Mouse (Mus musculus) 416B (cell line): ENCODE measurements at regions not wholly inside any gene's neighbourhood (a gene's known extent, or its start where the extent isn't known, plus 50 kb on each side); places are given as distances from the start of the nearest gene placed in this dataset.
A peak's percentile ranks its signal among the peaks of the same experiment; 100 is the strongest.

Source experiments
- DNase-seq: peaks from one replicate; pipeline ENCODE4 v3.0.0; 2011; ENCODE audit warnings: low read depth

GRCm38 (mm10) chr19:55011341-55011740 lies 115.7 kb downstream of the Gpam start:
- no peak for DNase-seq

DNA sequence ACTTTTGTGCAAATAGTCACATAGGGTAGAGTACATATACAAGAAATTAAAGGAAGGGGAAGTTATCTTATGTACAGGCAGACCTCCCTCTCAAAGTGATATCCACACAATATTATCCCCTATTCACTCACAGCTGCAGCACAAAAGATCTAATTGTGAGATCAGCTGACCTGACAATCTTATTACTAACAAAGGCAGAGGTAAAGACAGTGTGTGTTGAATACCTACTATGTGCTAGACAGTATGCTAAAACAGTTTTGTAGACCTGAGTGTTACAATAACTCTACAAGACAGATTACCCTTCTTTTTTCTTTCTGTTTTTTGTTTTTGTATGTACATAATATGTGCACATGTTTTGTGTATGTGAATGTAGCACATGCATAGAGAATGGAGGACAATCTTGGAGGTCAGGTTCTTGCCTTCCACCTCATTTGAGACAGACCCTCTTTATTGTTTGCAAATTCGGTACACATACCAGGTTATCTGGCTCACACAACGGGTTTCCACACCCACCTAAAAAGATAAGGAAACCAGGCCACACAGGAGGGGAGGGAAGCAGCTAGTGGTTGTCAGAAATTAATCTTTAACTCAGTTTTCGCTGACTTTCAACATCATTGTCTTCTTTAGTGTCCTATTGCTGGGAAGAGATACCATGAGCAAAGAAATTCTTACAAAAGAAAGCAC lies 118.4 kb downstream of the Gpam start:
- DNase-seq: no peak

DNA sequence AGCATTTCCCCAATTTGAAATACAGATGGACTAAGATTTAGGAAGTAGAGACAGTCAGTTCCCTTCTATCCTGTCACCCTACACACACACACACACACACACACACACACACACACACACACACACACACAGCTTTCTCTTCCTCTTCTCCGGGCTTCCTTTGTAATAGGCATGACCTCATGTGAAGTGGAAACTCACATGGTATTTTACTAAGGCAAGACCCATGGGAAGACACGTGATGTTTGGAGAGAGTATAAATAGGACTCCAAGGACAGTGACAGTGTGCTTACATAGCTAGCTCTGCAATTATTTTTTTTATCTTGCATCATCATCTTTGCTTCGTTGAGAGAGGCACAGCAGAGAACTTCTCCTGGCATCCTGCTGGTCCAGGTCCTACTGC lies 137.1 kb downstream of the Gpam start:
- peak; percentile 8 for DNase-seq

- no peak for DNase-seq
Measured at GRCm38 (mm10) chr19:54984541-54984940, 142.5 kb downstream of the Gpam start.

DNA sequence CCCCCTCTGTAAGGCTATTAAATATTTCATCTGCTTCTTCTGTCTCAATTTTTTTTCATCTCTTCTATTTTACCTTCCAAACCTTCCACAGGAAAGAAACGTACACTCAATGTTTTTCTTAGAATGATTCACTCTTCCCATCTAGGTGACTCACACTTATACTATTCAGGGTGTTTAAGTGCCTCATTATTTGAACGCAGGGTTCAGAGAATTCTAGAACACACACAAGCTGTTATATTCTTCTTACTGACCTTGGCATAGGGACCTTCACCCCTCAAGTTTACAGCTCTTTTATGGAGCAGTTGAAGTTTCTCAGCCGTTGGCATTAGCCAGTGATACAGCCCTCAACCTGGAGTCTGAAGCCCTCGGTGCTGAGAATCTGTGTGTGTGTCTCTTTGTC lies 144.2 kb downstream of the Gpam start:
- DNase-seq: peak; percentile 31

GRCm38 (mm10) chr19:54971440-54972211 lies 155.4 kb downstream of the Gpam start:
- DNase-seq: no peak

DNA sequence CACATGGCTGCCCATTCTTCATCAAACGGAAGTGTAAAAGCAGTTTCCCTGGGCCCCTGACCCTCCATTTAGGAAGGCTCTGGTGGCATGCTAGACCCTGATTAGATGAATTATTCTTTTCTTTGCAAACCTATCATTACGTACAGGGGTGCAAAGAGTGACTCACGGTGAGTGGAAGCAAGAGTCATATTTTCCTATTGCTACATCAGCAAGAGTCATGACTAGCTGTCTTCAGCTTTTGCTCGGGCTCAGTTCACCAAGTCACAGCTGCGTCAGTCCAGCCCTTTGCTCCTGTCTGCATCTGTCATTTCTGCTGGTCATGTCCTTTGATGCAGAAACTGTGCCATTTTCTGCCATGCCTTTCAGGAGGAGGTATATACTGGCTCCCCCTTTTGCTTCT lies 168.7 kb downstream of the Gpam start:
- peak; percentile 68 for DNase-seq

DNA sequence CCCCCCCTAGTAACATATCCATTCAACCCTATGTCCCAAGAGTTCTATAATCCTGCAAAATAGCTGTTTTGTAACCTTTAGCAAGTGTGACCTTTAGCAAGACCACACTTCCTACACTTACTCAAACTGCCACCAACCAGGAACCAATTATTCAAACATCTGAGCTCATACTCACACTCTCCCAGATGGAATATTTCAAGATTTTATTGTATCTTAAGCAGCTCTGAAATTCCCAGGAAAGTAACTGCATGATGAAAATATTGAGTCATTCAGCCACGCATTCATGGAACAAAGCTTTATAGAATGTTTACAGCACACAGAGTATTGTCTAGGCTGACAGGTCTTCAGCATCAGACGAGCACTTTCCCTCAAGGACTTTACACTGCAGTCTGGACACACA lies 171.9 kb downstream of the Gpam start:
- DNase-seq: no peak

- peak; percentile 5 for DNase-seq
Measured at GRCm38 (mm10) chr19:54952546-54952945, 174.5 kb downstream of the Gpam start.

DNA sequence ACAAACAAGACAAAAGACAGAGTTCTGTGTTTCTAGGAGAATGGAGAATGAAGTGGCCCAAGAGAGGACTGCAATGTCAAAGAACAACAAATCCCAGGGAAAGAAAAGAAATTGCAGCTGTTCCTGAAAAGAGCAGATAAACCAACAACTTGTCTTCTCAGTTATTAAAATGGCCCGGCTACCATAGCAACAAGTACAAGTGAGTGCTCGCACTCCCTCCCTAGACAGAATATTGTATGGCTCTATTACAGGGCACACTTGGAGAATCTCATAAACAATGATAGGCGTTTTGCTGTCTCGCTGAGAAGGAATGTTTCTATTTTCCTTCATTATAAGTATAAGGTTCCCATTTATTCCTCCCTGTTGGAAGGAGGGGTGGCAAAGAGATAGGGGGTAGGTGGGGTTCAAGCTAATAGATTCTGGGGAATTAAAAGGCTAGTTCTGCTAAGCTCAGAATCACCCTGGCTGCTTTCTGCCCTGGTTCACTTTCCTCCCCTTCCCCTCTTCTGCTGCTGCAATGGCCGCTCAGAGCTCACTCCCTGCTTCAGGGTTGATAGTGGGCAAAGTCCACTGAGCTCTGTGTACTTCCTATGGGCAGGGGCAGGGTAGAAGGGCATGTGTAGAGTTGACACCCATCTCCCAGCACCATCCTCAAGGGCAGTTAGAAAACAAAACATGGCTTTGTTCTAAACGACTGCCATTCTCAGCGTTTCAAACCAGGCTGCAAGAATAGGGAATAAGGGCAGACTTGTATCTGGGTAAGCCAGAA lies 178.5 kb downstream of the Gpam start:
- DNase-seq: no peak

DNA sequence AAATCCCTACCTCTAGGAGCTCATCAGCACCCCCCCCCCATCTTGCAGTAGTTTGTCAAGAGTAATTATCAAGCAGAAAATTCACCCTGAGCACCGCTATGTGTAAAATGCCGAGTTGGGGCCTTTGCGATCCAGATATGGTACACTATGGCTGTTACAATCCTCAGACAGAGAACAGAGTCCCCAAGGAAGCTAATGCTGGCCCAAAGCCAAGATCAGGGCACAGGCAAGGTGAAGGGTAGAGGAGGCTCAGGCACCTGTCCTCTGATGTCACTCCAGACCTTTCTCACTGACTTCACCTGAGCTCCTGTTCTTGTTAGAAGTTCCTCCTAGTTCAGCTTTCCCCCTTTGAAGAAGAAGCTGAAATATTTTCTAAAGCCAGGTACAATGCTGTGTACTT lies 179.5 kb downstream of the Gpam start:
- no peak for DNase-seq

DNA sequence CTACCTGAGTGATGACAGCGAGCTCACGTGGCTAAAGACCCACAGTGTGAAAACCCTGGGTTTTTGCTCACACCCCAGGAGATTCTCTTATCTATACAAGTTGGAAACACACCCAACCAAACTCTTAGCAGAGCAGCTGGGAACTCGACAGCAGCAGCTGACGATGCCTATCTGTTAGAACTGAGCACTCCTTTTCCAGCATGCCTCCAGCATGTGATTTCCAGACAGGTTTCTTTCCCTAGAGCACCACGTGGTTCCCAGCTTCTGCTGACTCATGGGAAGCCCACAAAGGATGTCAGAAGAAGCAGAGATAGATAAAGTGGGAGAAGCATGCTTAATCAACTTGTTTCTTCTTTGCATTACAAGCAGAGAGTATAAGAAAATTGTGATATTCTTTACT lies 194.5 kb downstream of the Gpam start:
- DNase-seq: peak; percentile 11

DNA sequence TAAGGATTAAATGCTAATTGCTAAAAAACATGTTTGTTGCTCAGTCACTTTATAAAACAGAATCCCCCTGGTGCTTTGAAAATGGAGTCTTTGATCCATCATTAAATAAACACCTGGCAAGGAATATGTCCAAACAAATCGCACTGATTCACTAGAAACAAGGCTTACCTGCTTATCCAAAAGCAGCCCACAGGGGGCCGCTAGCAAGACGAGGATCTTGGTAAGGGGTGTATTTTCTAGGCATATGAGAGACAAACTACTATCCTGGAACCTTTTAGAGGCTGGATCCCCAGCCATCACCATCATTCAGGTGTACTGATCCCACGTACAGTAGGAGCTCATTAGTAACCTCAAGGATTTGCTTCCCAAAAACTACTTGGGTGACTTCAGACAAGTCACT lies 201.2 kb downstream of the Gpam start:
- no peak for DNase-seq

DNA sequence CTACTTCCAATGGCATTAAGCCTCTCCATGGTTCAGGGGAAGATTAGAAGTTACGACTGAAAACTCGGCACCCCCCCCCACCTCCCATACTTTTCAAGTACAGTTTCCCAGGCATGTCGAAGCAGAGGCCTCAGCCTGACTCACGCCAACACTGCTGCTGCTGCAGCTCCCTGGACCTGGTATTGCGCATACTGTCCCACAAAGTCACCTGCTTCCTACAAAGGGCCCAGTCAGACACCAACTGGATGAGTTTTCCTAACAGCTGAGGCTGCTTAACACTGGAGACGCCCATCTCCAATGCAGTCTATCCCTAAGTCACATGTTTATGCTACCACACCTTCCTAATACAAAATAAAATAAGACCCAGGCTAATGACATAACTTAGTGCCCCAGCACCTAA lies 207.4 kb downstream of the Gpam start:
- DNase-seq: no peak

DNA sequence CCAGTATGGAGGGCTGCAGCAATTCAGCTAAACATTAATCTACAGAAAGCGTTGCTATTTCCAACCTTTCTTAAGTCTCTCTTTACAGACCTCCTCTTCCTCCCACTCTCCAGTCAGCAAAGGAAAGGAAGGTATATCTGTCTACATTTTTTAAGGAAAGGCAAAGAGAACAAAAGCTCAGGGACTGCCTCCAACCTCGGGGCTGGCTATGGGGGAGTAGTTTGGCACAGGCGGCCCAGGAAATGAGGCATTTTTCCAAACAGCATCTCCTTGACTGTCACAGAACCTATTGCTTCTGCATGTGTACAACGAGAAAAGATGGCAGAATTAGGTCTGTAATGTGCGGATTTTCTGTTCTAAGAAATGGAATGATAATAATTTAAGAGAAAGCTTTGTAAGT lies 233.4 kb downstream of the Gpam start:
- no peak for DNase-seq

DNA sequence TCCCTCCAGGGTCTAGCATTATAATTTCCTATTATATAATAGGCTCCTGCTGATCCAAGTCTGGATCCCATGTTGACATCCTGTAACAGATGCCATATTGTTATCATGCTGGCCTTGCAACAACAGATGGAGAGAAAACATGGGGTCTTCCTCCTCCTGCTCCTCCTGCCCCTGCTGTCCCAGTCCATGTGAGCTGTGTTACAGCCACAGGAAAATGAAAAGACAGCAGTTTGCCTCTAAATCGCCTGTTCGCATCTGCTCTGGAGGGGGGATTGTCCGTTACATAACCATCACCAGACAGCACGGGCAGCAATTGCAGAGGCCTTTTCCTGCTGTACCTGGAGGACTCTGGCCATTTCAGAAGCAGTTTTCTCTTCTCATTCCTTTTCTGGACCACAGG lies 260.0 kb downstream of the Gpam start:
- DNase-seq: no peak

DNA sequence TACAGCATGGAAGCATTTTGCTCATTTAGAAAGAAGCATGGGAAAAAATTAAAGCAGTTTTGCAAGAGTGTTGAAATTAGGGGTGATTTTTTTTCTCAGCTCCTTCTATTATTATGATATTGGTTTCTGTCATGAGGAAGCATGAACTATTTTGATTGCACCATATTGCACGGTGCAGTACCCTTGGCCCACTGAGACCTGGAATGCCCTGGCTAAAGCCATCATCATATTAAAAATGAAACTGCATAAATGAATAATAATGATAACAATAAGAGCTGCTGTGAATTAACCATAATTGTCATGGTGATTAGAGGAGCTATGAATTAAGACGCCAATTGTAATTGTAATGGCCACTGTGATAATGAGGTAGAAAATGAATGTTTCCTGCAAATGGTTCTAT lies 271.8 kb downstream of the Gpam start:
- no peak for DNase-seq

GRCm38 (mm10) chr19:54838231-54838630 lies 288.8 kb downstream of the Gpam start:
- DNase-seq: no peak

- DNase-seq: no peak
Measured at GRCm38 (mm10) chr19:54836451-54836850, 290.6 kb downstream of the Gpam start.

- DNase-seq: no peak
Measured at GRCm38 (mm10) chr19:54822161-54822560, 304.9 kb downstream of the Gpam start.

GRCm38 (mm10) chr19:54820587-54820986 lies 306.5 kb downstream of the Gpam start:
- no peak for DNase-seq

GRCm38 (mm10) chr19:54801123-54801742 lies 325.8 kb downstream of the Gpam start:
- no peak for DNase-seq

DNA sequence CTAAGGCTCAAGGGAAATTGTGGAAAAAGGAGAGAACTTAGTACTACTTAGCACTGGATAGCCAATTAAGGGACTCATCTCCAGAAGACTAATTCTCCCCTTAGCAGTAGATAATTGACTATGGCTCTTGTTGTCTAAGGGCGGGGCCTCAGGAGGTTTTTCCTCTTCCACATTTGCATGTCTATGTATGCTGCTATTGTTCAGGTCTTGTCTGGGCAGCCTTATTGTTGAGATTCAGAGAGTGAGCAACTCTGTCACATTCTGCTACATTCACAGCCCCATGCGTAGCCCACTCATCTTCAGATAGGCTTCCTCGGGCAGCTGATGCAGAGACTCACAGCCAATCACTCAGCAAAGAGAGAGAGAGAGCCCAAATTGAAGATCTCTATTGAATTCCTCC lies 339.9 kb downstream of the Gpam start:
- DNase-seq: no peak
